Mouse (Mus musculus) frontal cortex, adult 2 months (tissue): ENCODE results near the gene Znrf2. TPM values are rescaled to one million over a fixed set of nuclear protein-coding genes. Genes with fewer than 3 reads are reported as not detected.

Experiments used
- DNase-seq, 2 experiments: peaks; one replicate each; pipeline ENCODE4 v3.0.0; 2022; ENCODE audit warnings: low spot score in 1 of 2; ENCODE audit errors: extremely low spot score in 1 of 2
- polyA plus RNA-seq: library from polyadenylated mRNA; depleted of rRNA; stranded (reverse); fragments of >200 nt; gene quantifications from 2 replicates; pipeline ENCODE4 v1.2.3, GENCODE M21; 2012; rRNA removed

The Znrf2 gene
- 8.8 and 9.4 TPM in 2 replicates for polyA plus RNA-seq

DNA sequence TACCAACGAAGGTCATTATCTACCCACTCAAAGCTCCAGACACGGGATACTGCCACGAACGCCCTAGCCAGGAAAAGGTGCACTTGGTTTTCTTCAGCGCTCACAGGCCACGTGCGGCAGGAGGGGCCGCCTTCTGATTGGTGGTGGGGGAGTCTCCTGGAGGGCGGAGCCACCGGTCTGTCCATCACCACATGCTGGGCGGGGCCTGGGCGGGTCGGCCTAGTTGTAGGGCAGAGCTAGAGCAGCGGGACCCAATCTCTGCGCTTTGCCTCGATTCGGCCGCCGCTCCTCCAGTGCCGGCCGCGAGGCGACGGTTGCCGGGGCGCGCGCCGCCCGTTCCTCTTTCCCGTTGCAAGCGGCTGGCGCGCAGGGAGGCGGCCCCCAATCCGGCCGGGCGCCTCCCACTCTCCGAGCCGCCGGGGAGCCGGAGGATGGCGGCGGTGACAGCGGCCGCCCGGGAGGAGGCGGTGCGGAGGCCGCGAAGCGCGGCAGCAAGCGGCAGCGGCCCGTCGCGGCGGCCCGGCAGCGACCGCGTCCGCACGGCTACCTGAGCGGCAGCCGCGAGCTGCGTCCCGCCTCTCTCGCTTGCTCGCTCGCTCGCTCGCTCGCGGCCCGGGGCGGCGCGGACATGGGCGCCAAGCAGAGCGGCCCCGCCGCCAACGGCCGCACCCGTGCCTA, at the start of gene Znrf2:
Gene Znrf2, plus strand, starts transcription at position 529 of the 678 bp plus-strand sequence.
- peak; percentile 85 to 92 for DNase-seq

GRCm38 (mm10) chr6:54767746-54768145, 49.0 kb upstream of the Znrf2 start:
- no peak for DNase-seq

DNA sequence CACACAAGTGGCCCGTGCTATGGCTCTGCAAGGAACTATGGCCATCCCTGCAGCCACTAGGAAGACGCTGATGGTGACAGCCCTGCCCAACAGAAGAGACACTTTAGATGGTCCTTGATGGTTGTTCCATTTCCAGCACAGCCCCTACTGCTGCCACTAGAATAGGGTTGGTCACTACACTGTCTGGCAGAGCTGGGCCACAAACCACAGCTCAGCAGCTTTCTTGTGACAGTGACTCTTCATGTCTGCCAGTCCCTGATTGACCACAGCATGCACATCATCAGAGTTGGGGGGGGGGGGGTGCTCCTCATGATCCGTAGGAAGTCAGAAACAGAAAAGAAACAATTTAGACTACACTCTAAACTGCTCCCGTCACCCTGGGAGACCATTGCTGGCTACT, 46.0 kb upstream of the Znrf2 start:
- no peak for DNase-seq

GRCm38 (mm10) chr6:54771171-54771570, 45.5 kb upstream of the Znrf2 start:
- no peak for DNase-seq

- DNase-seq = no peak
Observed at GRCm38 (mm10) chr6:54772078-54772477, 44.6 kb upstream of the Znrf2 start.

DNA sequence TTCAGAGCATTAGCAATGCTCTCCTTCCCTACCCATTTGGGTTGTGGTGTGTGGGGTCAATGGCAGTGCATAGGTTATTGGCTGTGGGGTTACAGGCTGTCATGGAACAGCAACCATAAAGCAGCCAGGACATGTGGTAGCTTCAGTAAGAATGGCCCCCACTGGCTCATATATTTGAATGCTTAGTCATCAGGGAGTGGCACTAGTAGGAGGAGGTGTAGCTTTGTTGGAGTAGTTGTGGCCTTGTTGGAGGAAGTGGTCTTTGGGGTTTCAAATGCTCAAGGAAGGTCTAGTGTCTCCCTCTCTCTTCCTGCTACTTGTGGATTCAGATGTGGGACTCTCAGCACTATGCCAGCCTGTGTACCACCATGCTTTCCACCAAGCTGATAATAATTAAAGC, 41.0 kb upstream of the Znrf2 start:
- no peak for DNase-seq

- peak in 1 of 2 experiments; percentile 43 for DNase-seq
Observed at GRCm38 (mm10) chr6:54777661-54778060, 39.1 kb upstream of the Znrf2 start.

DNA sequence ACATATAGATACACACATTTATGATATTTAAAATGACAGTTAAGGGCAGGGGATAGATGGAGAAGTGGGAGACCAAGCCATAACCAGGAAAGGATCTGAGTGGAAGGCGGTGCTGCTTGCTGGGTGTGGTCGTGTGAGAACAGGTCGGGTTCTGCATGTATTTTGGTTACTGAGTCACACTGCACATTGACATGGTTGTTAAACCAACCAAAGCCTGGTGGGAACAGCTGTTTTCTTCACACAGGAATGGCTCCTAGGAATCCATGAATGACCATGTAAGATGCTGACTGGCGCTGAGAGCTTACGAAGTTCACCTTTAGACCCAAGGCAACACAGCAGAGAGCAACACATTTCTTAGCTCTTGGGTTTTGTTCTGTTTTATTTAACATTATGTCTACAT, 36.7 kb upstream of the Znrf2 start:
- DNase-seq = no peak

- DNase-seq = no peak
Observed at GRCm38 (mm10) chr6:54780569-54781304, 36.0 kb upstream of the Znrf2 start.

GRCm38 (mm10) chr6:54781881-54782280, 34.8 kb upstream of the Znrf2 start:
- no peak for DNase-seq

GRCm38 (mm10) chr6:54785098-54785730, 31.5 kb upstream of the Znrf2 start:
- peak; percentile 81 to 86 for DNase-seq

- DNase-seq = no peak
Observed at GRCm38 (mm10) chr6:54786766-54787165, 29.9 kb upstream of the Znrf2 start.

DNA sequence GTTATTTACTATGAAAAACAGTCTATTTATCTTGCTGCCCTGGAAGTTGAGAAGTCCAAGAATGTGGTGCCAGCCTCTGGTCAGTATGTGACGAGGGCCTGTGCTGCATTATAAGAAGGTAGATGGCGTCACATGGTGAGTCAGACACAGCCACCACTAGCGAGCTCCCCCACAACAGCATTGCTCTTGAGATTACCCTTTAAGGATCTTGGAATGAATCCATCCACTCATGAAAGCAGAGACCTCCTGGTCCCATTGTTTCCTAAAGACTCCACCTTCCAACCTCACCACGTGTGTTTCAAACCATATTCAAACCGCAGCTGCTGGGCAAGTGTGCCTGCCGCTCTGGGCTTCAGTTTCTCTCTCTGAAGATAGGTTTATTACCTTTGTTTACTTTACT, 28.2 kb upstream of the Znrf2 start:
- no peak for DNase-seq

- DNase-seq = no peak
Observed at GRCm38 (mm10) chr6:54789139-54789538, 27.6 kb upstream of the Znrf2 start.

DNA sequence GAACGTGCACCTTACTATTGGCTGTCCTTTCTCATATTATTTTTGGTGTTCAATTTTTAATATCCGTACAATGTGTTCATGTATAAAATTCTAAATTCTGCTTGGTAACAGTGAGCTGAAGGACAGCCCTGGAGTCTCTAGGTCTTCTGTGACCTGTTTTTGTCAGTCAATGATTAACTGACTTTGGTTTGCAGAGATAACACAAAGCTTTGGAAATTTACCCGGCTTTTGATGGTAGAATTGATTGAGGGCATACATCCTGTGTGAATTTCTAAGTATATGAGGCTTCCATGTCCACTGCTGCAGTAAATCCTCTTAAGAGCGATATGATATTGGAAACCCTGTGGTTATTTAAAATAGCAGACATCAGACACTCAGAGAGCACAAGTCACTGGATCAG, 26.6 kb upstream of the Znrf2 start:
- no peak for DNase-seq

DNA sequence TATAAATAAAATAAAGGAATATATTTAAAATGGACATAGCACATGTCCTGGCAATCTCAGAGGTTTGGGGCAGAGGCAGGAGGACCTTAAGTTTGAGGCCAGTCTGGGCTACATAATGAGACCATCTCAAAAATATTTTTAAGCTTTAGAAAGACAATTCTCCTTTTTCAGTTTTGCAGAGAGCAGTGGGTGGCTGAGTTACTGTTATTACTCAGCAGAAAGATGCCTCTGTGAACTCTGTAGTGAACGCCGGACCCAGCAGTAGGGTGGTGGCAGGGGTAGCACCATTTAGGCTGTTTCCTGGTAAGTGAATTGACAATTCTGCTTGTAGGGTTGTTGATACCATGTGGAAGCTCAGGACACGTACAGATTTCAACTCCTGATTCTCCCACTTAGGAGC, 22.9 kb upstream of the Znrf2 start:
- no peak for DNase-seq

GRCm38 (mm10) chr6:54794372-54794771, 22.3 kb upstream of the Znrf2 start:
- DNase-seq = no peak

DNA sequence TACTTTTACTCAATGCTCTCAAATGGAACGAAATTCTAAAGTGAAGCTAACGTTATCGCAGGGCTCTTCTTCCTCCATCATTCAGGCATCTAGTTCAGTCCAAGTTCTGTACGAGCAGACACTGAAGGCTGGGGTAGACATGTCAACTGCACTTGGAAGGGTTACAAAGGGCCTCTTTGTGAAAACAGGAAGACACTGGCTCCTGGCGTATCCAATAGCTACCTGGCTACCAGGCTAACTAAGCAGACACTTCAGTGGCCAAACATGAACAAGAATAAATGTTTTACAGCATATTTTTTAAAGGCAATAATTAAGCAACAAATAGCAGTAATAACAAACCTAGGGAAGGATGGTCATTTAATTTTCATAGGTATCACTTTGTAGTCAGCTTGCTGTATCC, 21.7 kb upstream of the Znrf2 start:
- DNase-seq = no peak

- DNase-seq = no peak
Observed at GRCm38 (mm10) chr6:54795971-54796370, 20.7 kb upstream of the Znrf2 start.

GRCm38 (mm10) chr6:54802348-54802747, 14.4 kb upstream of the Znrf2 start:
- DNase-seq = peak in 1 of 2 experiments; percentile 43

DNA sequence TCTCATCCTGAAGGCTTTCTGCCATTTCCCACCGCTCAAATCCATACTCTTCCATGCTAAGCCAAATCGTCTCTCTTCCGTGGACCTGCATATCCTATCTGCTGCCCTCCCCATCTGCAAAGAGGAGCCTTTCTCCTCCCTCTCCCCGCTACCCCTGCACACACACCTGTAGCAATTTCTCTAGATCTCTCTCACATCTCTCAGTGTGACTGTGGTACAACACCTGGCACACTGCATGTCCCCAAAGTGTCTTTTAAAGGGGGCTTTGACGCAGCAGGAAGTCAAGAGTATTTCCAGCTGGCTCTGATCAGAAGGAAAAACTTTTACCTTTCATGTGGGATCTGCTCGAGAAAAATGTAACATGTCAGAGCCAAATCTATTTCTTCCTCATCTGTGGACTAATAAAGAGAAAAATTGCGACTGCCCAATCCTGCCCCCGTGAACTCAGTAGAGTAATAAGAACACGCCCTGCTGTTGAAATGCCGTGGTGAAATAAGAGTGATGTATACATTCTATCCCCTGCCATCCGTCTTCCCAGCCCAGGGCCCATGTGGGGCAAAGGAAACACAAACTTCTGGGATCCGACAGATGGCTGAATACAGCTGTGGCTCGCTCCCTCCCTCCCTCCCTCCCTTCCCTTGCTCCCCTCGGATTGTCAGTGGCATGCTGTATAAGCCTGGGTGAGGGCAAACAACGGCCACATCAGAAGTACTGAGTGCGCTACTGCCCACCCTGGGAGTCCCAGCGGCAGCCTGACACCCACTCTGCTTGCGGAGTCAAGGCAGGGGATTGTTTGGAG, 12.5 kb upstream of the Znrf2 start:
- DNase-seq = no peak
